Mouse (Mus musculus) layer of hippocampus, adult 18-20 months (tissue): ENCODE data around the gene Apobec1. TPM values are rescaled to one million over a fixed set of nuclear protein-coding genes. Genes with fewer than 3 reads are reported as not detected.
"Not testable (repeated sequence)": the region's sequence is repeated elsewhere in the genome, so short reads cannot be mapped to it uniquely, and the experiment has no call there.

Experiments used
- DNase-seq, 2 experiments: peaks; one replicate each; pipeline ENCODE4 v3.0.0; 2022; ENCODE audit warnings: low spot score in 2 of 2
- long read RNA-seq: library from polyadenylated mRNA; stranded (forward); transcript quantifications from one replicate; pipeline ENCODE4 v2.0.0, GENCODE M21; 2021
- total RNA-seq, 2 experiments: library from RNA; stranded (reverse); gene quantifications; 2 replicates each; pipeline ENCODE4 v1.2.3; 2021

Gene Apobec1
- total RNA-seq = 1 to 10 TPM in 1 of 2 experiments, under 1 TPM in 1; 0.97 to 1.4 TPM
- long read RNA-seq, partial matches to known transcripts = 0 of 1 reads
- long read RNA-seq, other reads (novel, unspliced or antisense) = 1 of 1 reads

GRCm38 (mm10) chr6:122602242-122602991, at the start of gene Apobec1:
TSS of gene Apobec1 (minus strand) at chr6:122602444.
- peak; percentile 11 to 28 for DNase-seq

- DNase-seq = no peak
Observed at GRCm38 (mm10) chr6:122650398-122650980, 48.2 kb upstream of the Apobec1 start.

GRCm38 (mm10) chr6:122649903-122650302, 47.7 kb upstream of the Apobec1 start:
- DNase-seq = no peak

GRCm38 (mm10) chr6:122644196-122644595, 42.0 kb upstream of the Apobec1 start:
- DNase-seq = not testable (repeated sequence)

- DNase-seq = not testable (repeated sequence)
Observed at GRCm38 (mm10) chr6:122637566-122637965, 35.3 kb upstream of the Apobec1 start.

- no peak for DNase-seq
Observed at GRCm38 (mm10) chr6:122636666-122637065, 34.4 kb upstream of the Apobec1 start.

GRCm38 (mm10) chr6:122635315-122635714, 33.1 kb upstream of the Apobec1 start:
- DNase-seq = no peak

- DNase-seq = peak in 1 of 2 experiments; percentile 19
Observed at GRCm38 (mm10) chr6:122633411-122633810, 31.2 kb upstream of the Apobec1 start.

GRCm38 (mm10) chr6:122627469-122628108, 25.3 kb upstream of the Apobec1 start:
- no peak for DNase-seq

GRCm38 (mm10) chr6:122626110-122626509, 23.9 kb upstream of the Apobec1 start, which contains the start of gene Dppa3:
TSS of gene Dppa3 (plus strand) at chr6:122626410.
- DNase-seq = no peak

- DNase-seq = no peak
Observed at GRCm38 (mm10) chr6:122625156-122625555, 22.9 kb upstream of the Apobec1 start.

GRCm38 (mm10) chr6:122624480-122624879, 22.2 kb upstream of the Apobec1 start:
- no peak for DNase-seq

GRCm38 (mm10) chr6:122621066-122621465, 18.8 kb upstream of the Apobec1 start:
- no peak for DNase-seq

GRCm38 (mm10) chr6:122616022-122616421, 13.8 kb upstream of the Apobec1 start:
- no peak for DNase-seq

- DNase-seq = no peak
Observed at GRCm38 (mm10) chr6:122614047-122614446, 11.8 kb upstream of the Apobec1 start.

- no peak for DNase-seq
Observed at GRCm38 (mm10) chr6:122612426-122612825, 10.2 kb upstream of the Apobec1 start.

GRCm38 (mm10) chr6:122609771-122610170, 7.5 kb upstream of the Apobec1 start, which contains the start of gene Gdf3:
TSS of gene Gdf3 (minus strand) at chr6:122610087.
- no peak for DNase-seq

- no peak for DNase-seq
Observed at GRCm38 (mm10) chr6:122609377-122609728, 7.1 kb upstream of the Apobec1 start.

- DNase-seq = no peak
Observed at GRCm38 (mm10) chr6:122608434-122609376, 6.5 kb upstream of the Apobec1 start.

GRCm38 (mm10) chr6:122607700-122608099, 5.5 kb upstream of the Apobec1 start:
- no peak for DNase-seq

GRCm38 (mm10) chr6:122606661-122607060, 4.4 kb upstream of the Apobec1 start:
- DNase-seq = no peak
